Mouse (Mus musculus): ENCODE measurements at regions not wholly inside any gene's neighbourhood (a gene's known extent, or its start where the extent isn't known, plus 50 kb on each side); places are given as distances from the start of the nearest gene placed in this dataset.
A peak's percentile ranks its signal among the peaks of the same experiment; 100 is the strongest.

DNA sequence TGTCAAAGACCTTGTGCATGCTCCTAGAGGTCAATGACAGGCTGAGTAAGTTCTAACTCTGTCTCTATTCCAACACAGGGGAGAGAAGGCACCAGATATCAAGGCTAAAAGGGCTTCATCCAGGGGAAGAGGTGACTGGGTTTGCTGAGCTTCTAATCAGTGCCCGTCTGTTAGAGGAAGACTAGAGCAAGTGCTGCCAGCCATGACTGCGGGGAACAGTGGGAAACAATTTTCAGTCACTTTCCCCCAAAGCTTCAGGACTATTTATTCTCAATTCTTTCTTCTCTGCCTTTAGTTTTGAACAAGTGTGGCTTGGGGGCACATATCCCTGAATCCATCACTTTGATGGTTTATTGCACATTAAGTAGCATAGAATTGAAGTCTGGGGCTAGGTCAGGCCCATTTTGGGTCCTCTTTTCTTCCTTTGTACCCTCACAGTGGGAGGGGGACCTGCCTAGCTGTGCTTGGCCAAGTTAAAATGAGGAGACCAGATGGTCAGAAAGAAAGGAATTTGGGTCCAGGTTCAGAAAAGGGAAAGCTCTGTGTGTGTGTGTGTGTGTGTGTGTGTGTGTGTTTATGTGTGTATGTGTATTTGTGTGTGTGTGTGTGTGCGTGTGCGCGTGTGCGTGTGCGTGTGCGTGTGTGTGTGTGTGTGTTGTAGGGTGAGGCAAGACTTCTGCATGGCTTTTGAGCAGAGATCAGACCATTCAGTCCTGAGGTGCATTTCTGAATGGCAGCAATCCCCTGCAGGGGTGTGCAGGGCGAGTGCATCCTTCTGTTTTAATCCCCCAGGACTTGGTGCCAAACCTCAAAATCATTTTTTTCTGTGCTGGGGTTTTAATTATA lies 337.2 kb downstream of the 1500009L16Rik start:
- Histone ChIP-seq H3K36me3 (ENCODE audit: control insufficient read depth, insufficient read depth, low read length) (no peaks in the 10 kb centered on the region), H3K4me3 (ENCODE audit: extremely low read depth, insufficient read depth, insufficient read length) (no peak overlapping the region), H3K27ac (ENCODE audit: insufficient read depth, low read length) (no peak overlapping the region), H3K4me1 (ENCODE audit: control insufficient read depth, insufficient read depth, insufficient read length) (peaks cover 5% of the 10 kb centered on the region; the same call in 1 of the 2 replicates), H3K27me3 (ENCODE audit: control insufficient read depth, insufficient read depth, low read length) (no peaks in the 10 kb centered on the region)
- 72% methylated on average over 9 of the region's 9 CpGs for WGBS
- TF ChIP-seq CTCF (IDR thresholded peaks at IDR 0.05; ENCODE audit: extremely low read depth, insufficient read depth, insufficient read length, insufficient replicate concordance) (no peak), POLR2A (IDR thresholded peaks at IDR 0.05; ENCODE audit: low read depth, low read length) (no peak)
- no peak for DNase-seq (ENCODE audit: low read depth in 1 of 2, low spot score in 2 of 2)

DNA sequence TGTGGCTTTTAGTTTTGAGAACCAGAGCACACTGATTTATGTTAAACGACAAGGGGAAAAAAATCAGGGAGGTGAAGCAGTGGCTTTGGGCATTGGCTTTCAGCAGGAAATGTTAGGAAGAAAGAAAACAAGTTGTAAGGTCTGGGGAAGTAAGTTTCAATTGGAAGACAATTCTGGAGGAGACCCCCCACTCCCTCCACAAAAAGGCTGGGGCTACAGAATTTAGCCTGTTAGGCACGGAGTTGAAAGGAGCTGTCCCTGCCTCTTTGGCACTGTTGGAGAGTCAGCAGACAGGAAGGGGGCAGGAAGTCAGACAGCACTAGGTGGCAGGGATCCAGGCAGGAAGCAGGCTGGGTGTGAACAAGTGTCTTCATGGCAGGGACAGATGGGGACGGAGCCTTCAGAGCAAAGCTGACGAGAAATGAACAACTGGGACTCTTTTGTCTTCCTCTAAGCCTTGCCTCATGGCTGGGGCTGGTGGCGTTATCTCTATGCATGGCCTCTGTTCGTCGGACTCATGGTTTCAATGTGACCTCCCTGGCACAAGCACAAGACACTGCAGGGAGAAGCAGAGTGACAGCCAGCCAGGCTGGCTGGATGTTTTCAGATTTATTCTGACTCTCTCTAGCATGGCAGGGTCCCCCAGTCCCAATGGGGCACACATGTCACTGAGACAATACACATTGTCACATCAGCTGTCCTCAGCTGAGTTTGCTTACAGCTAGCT lies 338.0 kb downstream of the 1500009L16Rik start:
- Histone ChIP-seq H3K4me3 (ENCODE audit: extremely low read depth, insufficient read depth, insufficient read length) (no peak overlapping the region), H3K27ac (ENCODE audit: insufficient read depth, low read length) (no peak overlapping the region), H3K4me1 (ENCODE audit: control insufficient read depth, insufficient read depth, insufficient read length) (peaks cover 5% of the 10 kb centered on the region; the same call in 1 of the 2 replicates), H3K27me3 (ENCODE audit: control insufficient read depth, insufficient read depth, low read length) (no peaks in the 10 kb centered on the region), H3K36me3 (ENCODE audit: control insufficient read depth, insufficient read depth, low read length) (no peaks in the 10 kb centered on the region)
- 8% methylated on average over 7 of the region's 7 CpGs for WGBS
- DNase-seq (ENCODE audit: low read depth in 1 of 2, low spot score in 2 of 2): peak in 1 of 2 experiments; percentile 15
- TF ChIP-seq POLR2A (IDR thresholded peaks at IDR 0.05; ENCODE audit: low read depth, low read length) (no peak), CTCF (IDR thresholded peaks at IDR 0.05; ENCODE audit: extremely low read depth, insufficient read depth, insufficient read length, insufficient replicate concordance) (no peak)

DNA sequence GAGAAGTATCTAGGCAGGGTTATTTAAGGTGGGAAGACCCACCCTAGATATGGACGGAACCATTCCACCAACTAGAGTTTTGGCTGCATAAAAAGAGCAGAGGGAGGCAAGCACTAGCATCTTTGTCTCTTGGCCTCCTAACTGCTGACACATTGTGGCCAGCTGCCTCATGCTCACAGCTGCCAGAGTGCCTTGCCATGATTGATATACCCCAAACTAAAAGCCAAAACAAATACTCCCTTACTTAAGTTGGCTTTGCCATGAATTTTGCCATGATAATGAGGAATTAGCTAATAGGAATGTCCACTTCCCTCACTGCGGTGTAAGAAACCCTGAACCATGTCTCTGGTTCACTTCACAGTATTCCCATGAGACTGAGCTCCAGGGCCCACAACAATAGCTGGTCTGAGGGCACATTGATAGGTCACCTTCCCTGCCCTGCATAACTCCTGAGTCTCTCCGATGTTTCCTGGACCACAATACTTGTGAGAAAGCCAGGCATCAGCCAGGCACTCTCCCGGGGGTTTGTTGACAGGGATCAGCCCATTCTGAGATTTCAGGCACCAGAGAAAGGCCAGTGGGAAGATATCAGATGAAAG lies 344.5 kb downstream of the 1500009L16Rik start:
- no peak for TF ChIP-seq CTCF (IDR thresholded peaks at IDR 0.05; ENCODE audit: extremely low read depth, insufficient read depth, insufficient read length, insufficient replicate concordance)
- no peak for TF ChIP-seq POLR2A (IDR thresholded peaks at IDR 0.05; ENCODE audit: low read depth, low read length)
- H3K27me3 ChIP-seq (ENCODE audit: control insufficient read depth, insufficient read depth, low read length): no peaks in the 10 kb centered on the region
- no peak for DNase-seq (ENCODE audit: low read depth in 1 of 2, low spot score in 2 of 2)
- H3K4me1 ChIP-seq (ENCODE audit: control insufficient read depth, insufficient read depth, insufficient read length): no peaks in the 10 kb centered on the region
- H3K27ac ChIP-seq (ENCODE audit: insufficient read depth, low read length): no peak overlapping the region
- 75% methylated on average over 4 of the region's 4 CpGs for WGBS
- no peak overlapping the region for H3K4me3 ChIP-seq (ENCODE audit: extremely low read depth, insufficient read depth, insufficient read length)
- no peaks in the 10 kb centered on the region for H3K36me3 ChIP-seq (ENCODE audit: control insufficient read depth, insufficient read depth, low read length)

- 89% methylated on average over 9 of the region's 9 CpGs for WGBS
- Histone ChIP-seq H3K36me3 (ENCODE audit: control insufficient read depth, insufficient read depth, low read length) (no peaks in the 10 kb centered on the region), H3K4me3 (ENCODE audit: extremely low read depth, insufficient read depth, insufficient read length) (no peak overlapping the region), H3K27ac (ENCODE audit: insufficient read depth, low read length) (no peak overlapping the region), H3K4me1 (ENCODE audit: control insufficient read depth, insufficient read depth, insufficient read length) (no peaks in the 10 kb centered on the region), H3K27me3 (ENCODE audit: control insufficient read depth, insufficient read depth, low read length) (no peaks in the 10 kb centered on the region)
- TF ChIP-seq CTCF (IDR thresholded peaks at IDR 0.05; ENCODE audit: extremely low read depth, insufficient read depth, insufficient read length, insufficient replicate concordance): no peak
- no peak for TF ChIP-seq POLR2A (IDR thresholded peaks at IDR 0.05; ENCODE audit: low read depth, low read length)
- no peak for DNase-seq (ENCODE audit: low read depth in 1 of 2, low spot score in 2 of 2)
These were observed 347.1 kb downstream of the 1500009L16Rik start for GRCm38 (mm10) chr10:84069806-84070205.

- no peak overlapping the region for H3K27ac ChIP-seq (ENCODE audit: insufficient read depth, low read length)
- no peak for TF ChIP-seq POLR2A (IDR thresholded peaks at IDR 0.05; ENCODE audit: low read depth, low read length)
- no peak for TF ChIP-seq CTCF (IDR thresholded peaks at IDR 0.05; ENCODE audit: extremely low read depth, insufficient read depth, insufficient read length, insufficient replicate concordance)
- H3K36me3 ChIP-seq (ENCODE audit: control insufficient read depth, insufficient read depth, low read length): no peaks in the 10 kb centered on the region
- H3K27me3 ChIP-seq (ENCODE audit: control insufficient read depth, insufficient read depth, low read length): no peaks in the 10 kb centered on the region
- WGBS: 74% methylated on average over 12 of the region's 12 CpGs
- H3K4me3 ChIP-seq (ENCODE audit: extremely low read depth, insufficient read depth, insufficient read length): no peak overlapping the region
- DNase-seq (ENCODE audit: low read depth in 1 of 2, low spot score in 2 of 2): no peak
- H3K4me1 ChIP-seq (ENCODE audit: control insufficient read depth, insufficient read depth, insufficient read length): no peaks in the 10 kb centered on the region; the same call in 1 of the 2 replicates
These were observed 350.3 kb downstream of the 1500009L16Rik start for GRCm38 (mm10) chr10:84072866-84073483.

GRCm38 (mm10) chr10:84075581-84075980 lies 352.9 kb downstream of the 1500009L16Rik start:
- Histone ChIP-seq H3K4me1 (ENCODE audit: control insufficient read depth, insufficient read depth, insufficient read length) (no peaks in the 10 kb centered on the region; the same call in 1 of the 2 replicates), H3K27me3 (ENCODE audit: control insufficient read depth, insufficient read depth, low read length) (no peaks in the 10 kb centered on the region), H3K27ac (ENCODE audit: insufficient read depth, low read length) (no peak overlapping the region), H3K36me3 (ENCODE audit: control insufficient read depth, insufficient read depth, low read length) (no peaks in the 10 kb centered on the region), H3K4me3 (ENCODE audit: extremely low read depth, insufficient read depth, insufficient read length) (no peak overlapping the region)
- no peak for DNase-seq (ENCODE audit: low read depth in 1 of 2, low spot score in 2 of 2)
- 51% methylated on average over 4 of the region's 4 CpGs for WGBS
- TF ChIP-seq POLR2A (IDR thresholded peaks at IDR 0.05; ENCODE audit: low read depth, low read length): no peak
- no peak for TF ChIP-seq CTCF (IDR thresholded peaks at IDR 0.05; ENCODE audit: extremely low read depth, insufficient read depth, insufficient read length, insufficient replicate concordance)

All from spleen, adult 2 months (tissue).